Mouse (Mus musculus): Measurements from ENCODE around the gene Il15ra. TPM values are rescaled to one million over a fixed set of nuclear protein-coding genes. Genes with fewer than 3 reads are reported as not detected.
"Not testable (repeated sequence)": the region's sequence is repeated elsewhere in the genome, so short reads cannot be mapped to it uniquely, and the experiment has no call there.

The Il15ra gene
- polyA plus RNA-seq, 1 experiment = 5.1 TPM

DNA sequence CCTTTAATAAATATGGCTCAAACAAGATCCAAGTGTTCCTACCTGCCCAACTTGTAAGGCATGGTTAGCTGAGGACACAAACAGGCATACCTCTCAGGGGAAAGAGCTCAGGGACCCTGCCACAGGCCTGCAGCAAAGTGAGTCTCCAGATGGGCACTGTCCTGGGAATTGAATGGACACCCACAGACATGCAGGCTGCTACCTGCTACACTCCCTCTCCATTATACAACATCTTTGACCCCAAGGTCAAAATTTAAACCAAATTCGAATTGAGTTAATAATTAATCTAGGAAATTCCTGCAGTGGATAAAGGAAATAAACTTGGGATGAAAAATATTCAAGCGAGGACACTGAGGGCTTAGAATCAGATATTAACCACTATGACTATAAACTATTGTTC is 9.2 kb upstream of the Il15ra start:
- Histone ChIP-seq H3K9me3 (replicated peaks; ENCODE audit: control insufficient read depth, insufficient read depth, low read length, poor library complexity, severe bottlenecking) (no peaks in the 10 kb centered on the region), H3K27ac (ENCODE audit: insufficient read depth, low read length) (no peak overlapping the region), H3K27me3 (ENCODE audit: control insufficient read depth, insufficient read depth, low read length, poor library complexity, severe bottlenecking) (no peaks in the 10 kb centered on the region), H3K4me1 (ENCODE audit: control insufficient read depth, insufficient read depth, low read length) (no peaks in the 10 kb centered on the region), H3K9ac (ENCODE audit: low read depth, poor library complexity, severe bottlenecking) (no peak overlapping the region), H3K36me3 (ENCODE audit: control insufficient read depth, insufficient read depth, low read length, poor library complexity, severe bottlenecking) (no peaks in the 10 kb centered on the region), H3K4me3 (ENCODE audit: low read depth, low read length) (no peak overlapping the region)
- TF ChIP-seq EP300 (IDR thresholded peaks at IDR 0.05; ENCODE audit: insufficient read depth, low read depth, low read length) (no peak), POLR2A (IDR thresholded peaks at IDR 0.05; ENCODE audit: insufficient read depth, low read length) (no peak), CTCF (IDR thresholded peaks at IDR 0.05; ENCODE audit: low read depth, low read length) (no peak)

DNA sequence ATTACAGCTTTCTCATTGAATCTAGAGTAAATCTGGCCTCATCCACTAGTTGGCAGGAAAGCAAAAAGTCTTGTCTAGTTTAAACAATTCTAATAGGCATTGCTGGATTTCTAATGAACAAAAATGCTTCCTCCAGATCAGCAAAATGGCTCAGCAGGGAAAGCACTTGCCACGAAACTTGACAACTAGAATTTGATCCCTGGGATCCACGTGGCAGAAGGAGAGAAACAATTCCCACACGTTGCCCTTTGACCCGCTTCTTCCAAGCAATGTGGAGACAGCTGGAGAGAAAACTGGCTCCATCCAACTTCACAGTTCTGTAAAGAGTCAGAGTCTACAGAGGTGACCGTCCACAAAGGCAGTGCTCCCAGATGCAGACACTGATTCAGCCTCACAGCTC is 6.1 kb upstream of the Il15ra start:
- Histone ChIP-seq H3K9ac (ENCODE audit: low read depth, poor library complexity, severe bottlenecking) (no peak overlapping the region), H3K27me3 (ENCODE audit: control insufficient read depth, insufficient read depth, low read length, poor library complexity, severe bottlenecking) (no peaks in the 10 kb centered on the region), H3K4me1 (ENCODE audit: control insufficient read depth, insufficient read depth, low read length) (no peaks in the 10 kb centered on the region), H3K27ac (ENCODE audit: insufficient read depth, low read length) (no peak overlapping the region), H3K9me3 (replicated peaks; ENCODE audit: control insufficient read depth, insufficient read depth, low read length, poor library complexity, severe bottlenecking) (no peaks in the 10 kb centered on the region), H3K36me3 (ENCODE audit: control insufficient read depth, insufficient read depth, low read length, poor library complexity, severe bottlenecking) (no peaks in the 10 kb centered on the region), H3K4me3 (ENCODE audit: low read depth, low read length) (no peak overlapping the region)
- TF ChIP-seq CTCF (IDR thresholded peaks at IDR 0.05; ENCODE audit: low read depth, low read length) = no peak
- no peak for TF ChIP-seq POLR2A (IDR thresholded peaks at IDR 0.05; ENCODE audit: insufficient read depth, low read length)
- TF ChIP-seq EP300 (IDR thresholded peaks at IDR 0.05; ENCODE audit: insufficient read depth, low read depth, low read length) = no peak

- Histone ChIP-seq H3K4me3 (ENCODE audit: low read depth, low read length) (no peak overlapping the region), H3K9ac (ENCODE audit: low read depth, poor library complexity, severe bottlenecking) (no peak overlapping the region), H3K36me3 (ENCODE audit: control insufficient read depth, insufficient read depth, low read length, poor library complexity, severe bottlenecking) (no peaks in the 10 kb centered on the region), H3K9me3 (replicated peaks; ENCODE audit: control insufficient read depth, insufficient read depth, low read length, poor library complexity, severe bottlenecking) (no peaks in the 10 kb centered on the region), H3K27ac (ENCODE audit: insufficient read depth, low read length) (no peak overlapping the region), H3K4me1 (ENCODE audit: control insufficient read depth, insufficient read depth, low read length) (no peaks in the 10 kb centered on the region), H3K27me3 (ENCODE audit: control insufficient read depth, insufficient read depth, low read length, poor library complexity, severe bottlenecking) (0 out of 2 replicates have a peak, but pooled peaks cover 2% of the 10 kb centered on the region)
- TF ChIP-seq EP300 (IDR thresholded peaks at IDR 0.05; ENCODE audit: insufficient read depth, low read depth, low read length) = no peak
- no peak for TF ChIP-seq POLR2A (IDR thresholded peaks at IDR 0.05; ENCODE audit: insufficient read depth, low read length)
- TF ChIP-seq CTCF (IDR thresholded peaks at IDR 0.05; ENCODE audit: low read depth, low read length) = no peak
These were observed 5.2 kb upstream of the Il15ra start for GRCm38 (mm10) chr2:11699905-11700304.

DNA sequence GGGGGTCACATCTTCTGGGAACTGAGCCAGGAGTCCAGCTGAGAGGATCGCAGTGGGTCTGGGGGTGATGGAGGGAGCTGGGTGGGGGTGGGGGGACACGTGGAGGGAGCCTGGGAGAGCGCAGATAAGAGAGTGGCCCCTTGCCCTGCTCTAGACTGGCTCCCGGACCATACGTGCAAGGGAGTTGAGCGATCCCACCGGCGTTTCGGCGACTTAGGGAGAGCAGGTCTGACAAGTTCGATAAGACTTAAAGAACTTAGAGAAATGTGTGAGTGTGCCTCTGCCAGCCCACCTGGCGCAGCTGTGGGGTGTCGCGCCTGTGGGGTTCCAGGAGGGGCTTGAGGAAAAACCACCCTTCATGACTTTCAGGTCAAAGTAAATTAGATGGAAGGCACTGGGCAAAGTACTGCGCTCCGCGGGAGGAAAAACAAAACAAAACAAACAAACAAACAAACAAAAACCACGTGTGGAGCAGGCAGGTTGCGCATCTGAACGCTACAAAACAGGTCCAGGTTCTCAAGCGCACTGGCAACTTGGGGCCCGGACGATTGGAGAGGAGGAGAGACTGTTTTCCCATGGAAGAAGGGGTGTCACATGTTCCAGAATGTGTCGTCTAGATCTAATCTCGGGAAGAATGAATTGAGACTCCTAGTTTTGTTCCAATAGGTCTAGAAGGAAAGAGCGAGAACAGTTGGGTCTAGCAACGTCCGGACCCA is 1.1 kb downstream of the Il15ra start:
- Histone ChIP-seq H3K9ac (ENCODE audit: low read depth, poor library complexity, severe bottlenecking) (0 out of 2 replicates have a peak overlapping the region, but pooled peaks have one; percentile 4), H3K36me3 (ENCODE audit: control insufficient read depth, insufficient read depth, low read length, poor library complexity, severe bottlenecking) (no peaks in the 10 kb centered on the region), H3K4me3 (ENCODE audit: low read depth, low read length) (peak overlapping the region; percentile 52), H3K27ac (ENCODE audit: insufficient read depth, low read length) (no peak overlapping the region), H3K27me3 (ENCODE audit: control insufficient read depth, insufficient read depth, low read length, poor library complexity, severe bottlenecking) (peaks cover 8% of the 10 kb centered on the region), H3K4me1 (ENCODE audit: control insufficient read depth, insufficient read depth, low read length) (no peaks in the 10 kb centered on the region), H3K9me3 (replicated peaks; ENCODE audit: control insufficient read depth, insufficient read depth, low read length, poor library complexity, severe bottlenecking) (no peaks in the 10 kb centered on the region)
- no peak for TF ChIP-seq EP300 (IDR thresholded peaks at IDR 0.05; ENCODE audit: insufficient read depth, low read depth, low read length)
- TF ChIP-seq CTCF (IDR thresholded peaks at IDR 0.05; ENCODE audit: low read depth, low read length) = no peak
- TF ChIP-seq POLR2A (IDR thresholded peaks at IDR 0.05; ENCODE audit: insufficient read depth, low read length) = no peak

DNA sequence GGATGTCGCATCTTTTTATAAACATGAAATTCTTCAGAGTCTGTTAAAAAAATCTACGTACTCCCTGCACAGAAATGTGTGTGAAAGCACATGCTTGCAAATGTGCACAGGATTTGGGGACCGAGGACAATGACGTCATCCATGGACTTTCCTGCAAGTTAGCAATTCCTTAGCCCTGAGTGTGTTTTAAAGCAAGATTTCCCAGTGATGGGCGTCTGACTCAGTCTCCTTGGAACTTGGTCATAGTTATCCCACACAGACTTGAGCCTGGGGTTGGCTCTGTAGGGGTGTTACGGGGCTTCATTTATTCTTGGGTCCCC is 1.6 kb downstream of the Il15ra start:
- Histone ChIP-seq H3K9me3 (replicated peaks; ENCODE audit: control insufficient read depth, insufficient read depth, low read length, poor library complexity, severe bottlenecking) (no peaks in the 10 kb centered on the region), H3K4me1 (ENCODE audit: control insufficient read depth, insufficient read depth, low read length) (no peaks in the 10 kb centered on the region), H3K27me3 (ENCODE audit: control insufficient read depth, insufficient read depth, low read length, poor library complexity, severe bottlenecking) (peaks cover 8% of the 10 kb centered on the region), H3K9ac (ENCODE audit: low read depth, poor library complexity, severe bottlenecking) (no peak overlapping the region), H3K27ac (ENCODE audit: insufficient read depth, low read length) (no peak overlapping the region), H3K36me3 (ENCODE audit: control insufficient read depth, insufficient read depth, low read length, poor library complexity, severe bottlenecking) (no peaks in the 10 kb centered on the region), H3K4me3 (ENCODE audit: low read depth, low read length) (no peak overlapping the region)
- TF ChIP-seq EP300 (IDR thresholded peaks at IDR 0.05; ENCODE audit: insufficient read depth, low read depth, low read length) (no peak), POLR2A (IDR thresholded peaks at IDR 0.05; ENCODE audit: insufficient read depth, low read length) (no peak), CTCF (IDR thresholded peaks at IDR 0.05; ENCODE audit: low read depth, low read length) (no peak)

- no peak for TF ChIP-seq EP300 (IDR thresholded peaks at IDR 0.05; ENCODE audit: insufficient read depth, low read depth, low read length)
- TF ChIP-seq CTCF (IDR thresholded peaks at IDR 0.05; ENCODE audit: low read depth, low read length) = no peak
- no peak for TF ChIP-seq POLR2A (IDR thresholded peaks at IDR 0.05; ENCODE audit: insufficient read depth, low read length)
- no peak overlapping the region for H3K4me3 ChIP-seq (ENCODE audit: low read depth, low read length)
- no peaks in the 10 kb centered on the region for H3K4me1 ChIP-seq (ENCODE audit: control insufficient read depth, insufficient read depth, low read length)
- no peaks in the 10 kb centered on the region for H3K36me3 ChIP-seq (ENCODE audit: control insufficient read depth, insufficient read depth, low read length, poor library complexity, severe bottlenecking)
- H3K27me3 ChIP-seq (ENCODE audit: control insufficient read depth, insufficient read depth, low read length, poor library complexity, severe bottlenecking) = peaks cover 8% of the 10 kb centered on the region
- no peak overlapping the region for H3K27ac ChIP-seq (ENCODE audit: insufficient read depth, low read length)
- no peak overlapping the region for H3K9ac ChIP-seq (ENCODE audit: low read depth, poor library complexity, severe bottlenecking)
- H3K9me3 ChIP-seq (replicated peaks; ENCODE audit: control insufficient read depth, insufficient read depth, low read length, poor library complexity, severe bottlenecking) = no peaks in the 10 kb centered on the region
These were observed 3.4 kb downstream of the Il15ra start for GRCm38 (mm10) chr2:11708538-11708937.

DNA sequence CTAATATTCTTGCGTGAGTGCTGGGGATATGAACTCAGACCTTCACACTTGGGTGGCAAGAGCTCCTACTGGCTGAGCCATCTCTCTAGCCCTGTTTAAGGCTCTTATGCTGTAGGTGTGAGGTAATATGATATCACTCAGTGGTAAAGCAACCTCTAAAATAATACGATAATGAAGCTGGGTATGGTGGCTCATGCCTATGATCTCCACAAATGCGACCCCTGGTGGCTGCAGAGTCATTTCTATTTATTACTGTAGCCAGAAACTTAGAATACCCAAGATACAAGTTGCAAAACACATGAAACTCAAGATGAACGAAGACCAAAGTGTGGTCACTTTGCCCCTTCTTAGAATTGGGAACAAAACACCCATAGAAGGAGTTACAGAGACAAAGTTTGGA is 5.0 kb downstream of the Il15ra start:
- H3K9ac ChIP-seq (ENCODE audit: low read depth, poor library complexity, severe bottlenecking); H3K27me3 ChIP-seq (ENCODE audit: control insufficient read depth, insufficient read depth, low read length, poor library complexity, severe bottlenecking); H3K4me1 ChIP-seq (ENCODE audit: control insufficient read depth, insufficient read depth, low read length); H3K27ac ChIP-seq (ENCODE audit: insufficient read depth, low read length); H3K36me3 ChIP-seq (ENCODE audit: control insufficient read depth, insufficient read depth, low read length, poor library complexity, severe bottlenecking); H3K9me3 ChIP-seq (replicated peaks; ENCODE audit: control insufficient read depth, insufficient read depth, low read length, poor library complexity, severe bottlenecking); H3K4me3 ChIP-seq (ENCODE audit: low read depth, low read length): not testable (repeated sequence)
